Mouse (Mus musculus) testis, postnatal 10 days (tissue): ENCODE data around the gene Tmem115.
"Not testable (repeated sequence)": the region's sequence is repeated elsewhere in the genome, so short reads cannot be mapped to it uniquely, and the experiment has no call there.

ENCODE experiments used
- DNase-seq: peaks from one replicate; pipeline ENCODE4 v3.0.0; 2021; ENCODE audit warnings: low spot score

Tmem115 gene

DNA sequence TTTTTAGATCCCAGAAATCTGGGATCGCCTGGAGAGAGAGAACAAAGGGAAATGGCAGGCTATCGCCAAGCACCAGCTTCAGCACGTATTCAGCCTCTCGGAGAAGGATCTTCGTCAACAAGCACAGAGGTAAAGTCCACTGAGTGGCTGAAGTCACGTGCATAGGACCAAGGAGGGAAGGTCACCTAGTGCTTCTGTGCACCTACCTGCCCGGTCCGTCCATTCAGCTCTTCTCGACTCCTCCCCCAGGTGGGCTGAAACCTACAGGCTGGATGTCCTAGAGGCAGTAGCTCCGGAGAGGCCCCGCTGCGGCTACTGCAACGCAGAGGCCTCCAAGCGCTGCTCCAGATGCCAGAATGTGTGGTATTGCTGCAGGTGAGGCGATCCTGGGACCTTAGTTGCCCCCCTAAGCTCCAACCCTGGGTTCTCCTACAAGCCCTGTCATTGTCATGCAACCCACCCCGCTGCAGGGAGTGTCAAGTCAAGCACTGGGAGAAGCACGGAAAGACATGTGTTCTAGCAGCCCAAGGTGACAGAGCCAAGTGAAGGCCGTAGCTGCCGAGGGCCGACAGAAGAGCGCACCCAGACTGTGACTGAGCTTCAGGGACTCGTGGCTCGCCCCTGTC lies 16.9 kb downstream of the Tmem115 start:
- DNase-seq, result no peak

DNA sequence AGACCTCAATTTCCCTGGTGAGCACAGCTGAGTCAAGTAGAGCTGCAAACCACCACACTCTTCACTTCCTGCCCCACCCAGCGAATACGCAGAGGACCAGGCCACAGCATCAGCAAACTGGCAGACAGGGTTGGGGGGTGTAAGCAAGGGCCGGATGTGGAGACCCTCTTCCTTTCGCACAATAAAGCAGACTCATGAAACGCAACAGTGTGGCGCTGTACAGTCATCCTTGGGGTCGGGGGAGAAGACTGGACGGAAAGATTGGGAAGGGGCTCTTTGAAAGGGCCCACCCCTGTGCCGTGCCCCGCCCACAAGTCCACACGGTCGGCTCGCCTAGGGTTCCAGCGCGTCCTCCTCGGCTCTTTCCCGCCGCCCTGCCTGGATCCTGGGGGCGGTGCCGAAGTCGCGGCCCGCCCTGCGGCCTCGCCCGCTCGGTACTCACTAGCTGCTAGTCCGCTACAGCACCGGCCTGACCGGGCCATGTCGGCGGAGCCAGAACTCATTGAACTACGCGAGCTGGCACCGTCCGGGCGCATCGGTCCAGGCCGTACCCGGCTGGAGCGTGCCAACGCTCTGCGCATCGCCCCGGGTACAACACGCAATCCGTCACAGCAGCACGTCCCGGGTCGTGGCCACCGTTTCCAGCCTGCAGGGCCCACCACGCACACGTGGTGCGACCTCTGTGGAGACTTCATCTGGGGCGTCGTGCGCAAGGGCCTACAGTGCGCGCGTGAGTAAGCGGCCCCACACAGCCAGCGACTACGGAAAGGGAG lies 17.6 kb downstream of the Tmem115 start, which contains the start of gene Rassf1:
Gene Rassf1 (plus strand): TSS at position 439 of the 773 bp plus-strand sequence.
- DNase-seq, result peak; percentile 80

DNA sequence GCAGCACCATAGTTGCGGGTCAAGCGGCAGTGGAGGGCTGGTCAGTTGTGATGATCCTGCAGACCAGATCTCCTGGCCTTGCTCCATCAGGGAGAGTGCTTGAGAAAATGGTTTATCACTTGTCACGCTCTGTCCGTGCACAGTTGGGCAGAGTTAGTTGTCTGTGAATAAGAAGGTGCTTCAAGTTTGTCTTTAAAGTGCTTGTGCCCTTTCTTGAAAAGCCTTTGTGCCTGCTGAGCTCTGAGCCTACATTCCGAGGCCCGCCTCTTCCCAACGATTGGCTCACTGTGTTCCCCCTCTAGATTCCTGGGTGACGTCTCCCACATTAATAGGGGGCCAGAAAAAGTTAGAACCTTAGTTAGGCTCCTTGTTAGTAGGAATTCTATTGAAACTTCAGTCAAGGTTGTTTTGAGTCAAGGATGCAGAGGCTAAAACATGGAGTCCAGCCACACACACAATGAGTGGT lies 18.2 kb downstream of the Tmem115 start:
- DNase-seq, result no peak

GRCm38 (mm10) chr9:107552690-107553393 lies 19.1 kb downstream of the Tmem115 start:
- no peak for DNase-seq

DNA sequence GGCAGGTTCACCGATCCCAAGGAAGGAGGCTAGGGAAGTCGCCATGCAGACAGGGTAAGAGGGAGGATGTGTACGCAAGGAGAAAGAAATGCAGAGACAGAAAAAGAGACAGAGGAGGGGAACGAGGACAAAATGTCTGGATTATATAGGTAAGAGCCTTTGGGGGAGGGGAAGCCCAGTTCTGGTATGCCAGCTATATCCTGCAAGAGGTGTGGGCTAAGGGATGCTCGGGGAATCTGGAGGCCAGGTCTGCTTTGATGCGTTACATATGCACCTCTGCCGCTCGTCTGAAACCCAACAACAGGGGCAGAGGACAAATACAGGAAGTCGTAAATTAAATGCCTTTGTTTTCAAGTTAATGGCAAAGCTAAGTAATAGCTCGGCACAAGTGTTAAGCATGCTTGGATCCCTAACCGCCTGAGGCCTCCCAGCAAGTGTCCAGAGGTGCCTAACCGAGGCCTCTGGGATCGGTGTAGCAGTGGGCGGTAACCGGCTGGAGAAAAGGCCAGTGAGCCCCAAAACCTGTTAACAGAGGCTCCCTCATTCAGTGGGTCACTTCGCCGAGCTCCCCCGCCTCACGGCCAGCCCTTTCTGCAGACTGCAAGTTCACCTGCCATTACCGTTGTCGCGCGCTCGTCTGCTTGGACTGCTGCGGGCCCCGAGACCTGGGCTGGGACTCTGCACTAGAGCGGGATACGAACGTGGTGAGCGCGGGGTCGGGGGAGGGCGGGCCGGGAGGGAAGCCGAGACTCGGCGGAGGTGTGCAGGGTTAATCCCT lies 20.0 kb downstream of the Tmem115 start:
- no peak for DNase-seq

GRCm38 (mm10) chr9:107554319-107554825 lies 20.6 kb downstream of the Tmem115 start:
- peak; percentile 96 for DNase-seq

DNA sequence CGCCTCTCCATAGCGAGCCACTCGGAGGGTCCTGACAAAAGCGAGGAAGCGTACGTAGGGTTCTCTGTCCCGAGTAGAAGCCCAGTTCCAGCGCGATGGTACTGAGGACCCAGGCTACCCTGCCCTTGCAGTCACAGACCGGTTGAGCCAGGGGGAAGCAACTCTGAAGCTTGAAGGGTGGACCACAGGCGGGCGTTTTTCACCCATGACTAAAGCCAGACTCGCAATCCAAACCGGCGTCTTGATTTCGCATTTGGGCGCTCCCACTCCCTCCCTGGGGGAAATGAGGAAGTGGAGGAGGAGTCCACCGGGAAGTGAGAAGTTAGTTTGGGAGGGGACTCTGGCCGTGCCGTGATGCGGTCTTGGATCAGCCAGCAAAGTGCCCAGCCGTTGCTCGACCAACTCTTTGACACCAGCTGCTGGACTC lies 21.3 kb downstream of the Tmem115 start:
- DNase-seq, result no peak

- DNase-seq, result no peak
Measured at GRCm38 (mm10) chr9:107555701-107556100, 22.0 kb downstream of the Tmem115 start.

DNA sequence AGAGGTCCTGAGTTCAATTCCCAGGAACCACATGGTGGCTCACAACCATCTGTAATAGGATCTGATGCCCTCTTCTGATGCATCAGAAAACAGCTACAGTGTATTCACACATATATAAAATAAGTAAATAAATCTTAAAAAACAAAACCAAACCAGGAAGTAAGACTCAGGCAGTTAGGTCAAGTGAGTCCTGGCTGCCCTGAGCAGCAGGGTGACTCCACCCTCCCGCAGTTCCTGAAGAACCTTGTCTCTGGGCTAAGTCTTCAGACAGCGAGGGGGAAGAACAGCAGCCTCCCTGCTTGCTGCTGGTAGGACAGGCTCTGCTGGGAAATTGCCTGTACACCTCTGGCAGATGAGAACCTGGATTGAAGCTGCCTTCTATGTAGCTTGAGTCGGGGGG lies 22.6 kb downstream of the Tmem115 start:
- no peak for DNase-seq

GRCm38 (mm10) chr9:107563029-107563581 lies 29.4 kb downstream of the Tmem115 start, which contains the start of gene Tusc2:
Gene Tusc2 (plus strand): TSS chr9:107563255.
- DNase-seq, result peak; percentile 91

GRCm38 (mm10) chr9:107565556-107565955 lies 31.8 kb downstream of the Tmem115 start:
- DNase-seq, result not testable (repeated sequence)

DNA sequence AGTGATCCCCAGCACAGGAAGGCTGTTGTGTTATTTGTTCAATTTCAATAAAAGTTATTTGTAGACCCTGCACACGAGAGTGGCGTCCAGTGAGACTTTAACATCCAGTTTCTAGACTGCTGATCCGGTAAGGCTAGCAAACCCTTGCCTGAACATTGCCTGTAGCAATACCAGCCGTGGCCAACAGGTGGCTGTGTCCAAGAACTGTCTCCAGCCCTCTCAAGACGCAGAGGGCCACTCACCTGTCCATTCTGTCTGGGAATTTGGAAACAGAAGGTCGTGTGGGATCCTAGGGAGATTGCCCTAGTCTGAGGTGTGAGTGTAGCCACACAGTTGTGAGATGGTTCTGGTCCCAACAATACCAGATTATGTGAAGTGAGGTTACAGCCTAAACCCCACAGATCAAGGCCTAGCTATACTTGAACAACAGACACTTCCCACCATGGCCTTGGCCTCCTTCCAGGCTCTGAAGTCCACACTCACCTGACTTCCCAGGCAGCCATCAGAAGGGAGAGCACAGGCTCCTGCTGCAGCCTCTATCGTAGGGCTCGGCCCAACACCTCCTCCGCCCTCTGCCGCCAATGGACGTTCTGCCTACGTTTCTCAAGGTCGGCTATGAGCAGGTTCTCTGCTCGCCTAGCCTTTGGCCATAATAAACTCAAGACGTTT lies 32.4 kb downstream of the Tmem115 start:
- peak; percentile 91 for DNase-seq

- no peak for DNase-seq
Measured at GRCm38 (mm10) chr9:107566855-107567254, 33.1 kb downstream of the Tmem115 start.

DNA sequence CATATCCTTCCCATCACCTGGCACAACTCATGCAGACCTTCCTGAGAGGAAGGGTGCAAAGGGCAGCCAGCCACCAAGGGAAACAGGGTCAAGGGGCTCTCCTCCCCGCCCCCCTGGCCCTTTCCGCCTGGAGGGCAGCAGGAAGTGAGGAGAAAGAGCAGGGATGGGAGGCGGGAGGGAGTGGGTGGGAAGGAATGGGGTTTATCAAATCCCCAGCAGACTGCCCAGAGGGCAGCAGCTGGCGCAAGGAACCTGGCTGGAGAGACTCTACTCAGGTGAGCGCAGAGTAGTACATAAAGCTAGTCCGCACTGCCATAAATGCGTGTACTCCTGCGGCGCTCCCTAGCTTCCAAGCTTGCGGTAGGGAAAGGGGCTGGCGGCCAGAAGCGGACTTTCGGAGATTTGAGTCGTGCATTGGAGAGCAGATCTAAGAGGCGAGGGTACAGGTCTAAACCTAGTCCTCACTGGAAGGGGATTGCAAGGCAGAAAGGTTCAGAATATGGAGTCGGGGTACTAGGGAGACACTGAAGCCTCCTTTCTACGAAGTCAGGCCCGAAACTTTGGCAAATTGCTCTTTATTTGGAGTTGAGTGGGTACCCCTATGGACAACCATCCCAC lies 34.1 kb downstream of the Tmem115 start, which contains the start of gene Hyal2:
Gene Hyal2 (plus strand): TSS at position 244 of the 618 bp plus-strand sequence.
- no peak for DNase-seq

DNA sequence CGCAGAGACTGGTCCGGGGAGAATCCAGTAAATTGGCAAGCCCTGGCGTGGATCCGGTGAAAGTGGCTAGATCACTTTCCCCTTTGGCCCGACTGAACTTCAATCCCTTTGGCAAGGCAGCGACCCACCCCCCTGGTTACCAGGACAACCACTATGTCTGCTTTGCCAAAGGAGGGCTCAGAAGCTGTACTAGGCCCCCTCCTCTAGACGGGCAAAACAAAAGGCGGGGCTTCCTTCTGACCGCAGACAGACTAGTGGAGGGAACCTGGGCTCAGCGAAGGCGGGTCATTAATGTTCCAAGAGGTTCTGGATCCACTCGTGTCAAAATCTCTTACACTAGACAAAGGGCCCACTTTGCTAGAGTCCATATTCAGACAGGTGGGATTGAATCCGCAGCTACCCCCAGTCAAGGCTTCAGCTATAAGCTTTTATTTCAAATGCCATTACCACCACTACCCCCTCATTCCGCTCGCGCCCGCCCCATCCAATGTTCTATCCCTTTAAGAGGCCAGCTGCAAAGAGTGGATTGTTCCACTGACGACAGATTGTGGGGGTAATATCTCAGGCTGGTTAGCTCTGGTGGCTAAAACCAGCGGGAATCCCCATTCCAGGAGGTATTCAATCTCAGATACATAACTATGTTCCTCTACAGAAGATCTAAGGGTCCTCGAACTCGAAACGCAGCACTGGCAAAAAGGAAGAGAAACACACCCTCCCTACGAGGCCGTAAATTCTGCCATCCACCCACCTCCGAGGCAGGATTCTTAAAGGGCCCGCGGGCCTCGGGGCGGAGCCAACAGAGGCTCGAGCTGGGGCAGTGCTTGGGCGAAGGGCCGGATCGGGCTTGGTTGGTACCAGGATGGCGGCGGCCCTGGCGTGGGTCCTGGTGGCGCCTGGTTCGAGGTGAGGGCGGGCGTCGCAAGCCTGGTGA lies 34.9 kb downstream of the Tmem115 start:
- DNase-seq, result peak; percentile 87

- no peak for DNase-seq
Measured at GRCm38 (mm10) chr9:107569270-107569669, 35.5 kb downstream of the Tmem115 start.

- DNase-seq, result no peak
Measured at GRCm38 (mm10) chr9:107570016-107570415, 36.3 kb downstream of the Tmem115 start.

DNA sequence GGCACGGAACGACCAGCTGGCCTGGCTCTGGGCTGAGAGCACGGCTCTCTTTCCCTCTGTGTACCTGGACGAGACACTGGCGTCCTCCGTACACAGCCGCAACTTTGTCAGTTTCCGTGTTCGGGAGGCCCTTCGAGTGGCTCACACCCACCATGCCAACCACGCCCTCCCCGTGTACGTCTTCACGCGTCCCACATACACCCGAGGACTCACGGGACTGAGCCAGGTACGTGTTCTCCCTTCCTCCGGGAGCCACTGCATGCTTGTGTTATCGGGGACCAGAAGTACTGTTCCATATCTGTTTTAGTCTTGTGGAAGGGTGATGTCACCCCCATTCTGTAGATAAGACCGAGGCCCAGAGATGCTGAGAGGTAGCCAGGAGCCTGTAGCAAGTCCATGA lies 37.1 kb downstream of the Tmem115 start:
- no peak for DNase-seq
